Mouse (Mus musculus) telencephalon, adult 2 months (tissue): Measurements from ENCODE around the gene Zdhhc14.

Experiments used
- DNase-seq: peaks from one replicate; pipeline ENCODE4 v3.0.0-alpha.2; 2011; ENCODE audit warnings: low read depth, low spot score

Zdhhc14 gene

DNA sequence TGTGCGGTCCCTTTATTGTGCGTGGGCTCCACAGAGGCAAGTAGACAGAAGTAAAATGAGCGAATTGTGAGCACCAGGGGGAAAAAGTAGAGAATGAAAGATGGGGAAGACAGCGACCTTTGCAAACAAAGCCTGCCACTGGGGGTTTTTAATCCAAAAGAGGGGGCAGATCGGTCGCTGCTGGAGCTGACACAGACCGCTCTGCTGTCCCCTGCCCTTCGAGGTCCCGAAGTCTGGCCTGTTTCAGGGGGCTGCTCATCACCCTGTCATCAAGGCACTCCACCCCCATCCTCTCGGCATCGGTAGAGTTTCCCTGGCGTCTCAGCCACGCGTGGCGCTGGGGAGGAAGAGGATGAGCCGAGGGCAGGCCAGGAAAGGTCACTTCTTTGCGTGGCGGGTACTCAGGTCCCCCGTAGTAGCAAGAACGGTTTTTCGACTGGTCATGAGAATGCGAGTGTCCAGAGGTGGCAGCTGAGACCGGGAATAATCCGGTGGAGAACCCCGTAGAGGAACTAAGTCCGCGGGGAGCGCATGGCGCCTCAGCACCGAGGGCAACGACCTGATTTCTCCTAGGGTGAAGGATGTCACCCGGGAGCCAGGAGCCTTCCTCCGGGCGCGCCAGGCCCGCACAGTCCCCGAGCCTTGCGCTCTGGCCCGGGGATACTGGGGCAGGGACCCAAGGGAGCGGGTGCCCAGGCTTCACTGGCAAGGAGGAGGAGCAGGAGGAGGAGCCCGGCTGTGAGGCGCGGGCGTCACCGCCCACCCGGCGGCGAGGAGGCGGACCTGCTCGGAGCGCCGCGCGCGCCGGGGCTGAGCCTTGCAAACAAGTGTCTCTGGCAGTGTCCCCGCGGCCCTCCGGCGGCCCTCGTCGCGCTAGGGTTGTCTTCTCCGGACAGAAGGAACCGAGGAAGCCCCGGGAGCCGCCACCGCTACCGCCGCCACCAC, at the start of gene Zdhhc14:
Gene Zdhhc14 (plus strand): TSS at position 757 of the 945 bp plus-strand sequence.
- DNase-seq = peak; percentile 86

DNA sequence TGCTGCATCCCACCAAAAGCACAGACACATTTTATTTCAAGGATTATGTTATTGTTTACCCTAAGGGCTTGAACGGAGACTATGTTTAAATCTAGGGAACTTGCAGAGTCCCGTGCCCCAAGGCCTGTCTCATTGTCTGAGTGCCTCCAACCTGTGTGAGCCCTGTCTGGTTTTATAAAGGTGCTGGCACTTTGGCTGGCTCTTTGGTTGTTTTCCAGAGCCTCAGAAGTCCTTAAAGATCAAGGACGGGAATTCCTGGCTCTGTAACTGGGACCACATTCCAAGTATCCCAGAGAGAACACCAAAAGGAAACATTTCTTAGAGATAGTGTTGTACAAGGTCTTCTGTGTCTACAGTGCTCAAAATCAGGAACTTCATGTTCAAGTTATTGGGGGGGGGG, 49.1 kb upstream of the Zdhhc14 start:
- no peak for DNase-seq

DNA sequence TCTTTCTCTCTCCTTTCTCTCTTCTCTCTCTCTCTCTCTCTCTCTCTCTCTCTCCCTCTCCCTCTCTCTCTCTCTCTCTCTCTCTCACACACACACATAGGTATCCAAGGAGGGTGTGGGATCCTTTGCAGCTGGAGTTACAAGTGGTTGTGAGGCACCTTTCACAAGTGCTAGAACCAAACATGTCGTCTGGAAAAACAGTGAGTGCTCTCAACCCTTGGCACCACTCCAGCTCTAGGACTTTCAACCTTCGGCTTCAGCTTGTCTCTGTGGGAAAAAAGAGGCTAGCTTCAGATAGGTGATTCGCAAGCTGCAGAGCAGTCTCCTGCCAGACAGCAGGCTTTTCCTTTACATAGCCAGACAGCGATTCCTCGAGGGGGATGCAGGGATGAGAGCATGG, 48.6 kb upstream of the Zdhhc14 start:
- DNase-seq = no peak

DNA sequence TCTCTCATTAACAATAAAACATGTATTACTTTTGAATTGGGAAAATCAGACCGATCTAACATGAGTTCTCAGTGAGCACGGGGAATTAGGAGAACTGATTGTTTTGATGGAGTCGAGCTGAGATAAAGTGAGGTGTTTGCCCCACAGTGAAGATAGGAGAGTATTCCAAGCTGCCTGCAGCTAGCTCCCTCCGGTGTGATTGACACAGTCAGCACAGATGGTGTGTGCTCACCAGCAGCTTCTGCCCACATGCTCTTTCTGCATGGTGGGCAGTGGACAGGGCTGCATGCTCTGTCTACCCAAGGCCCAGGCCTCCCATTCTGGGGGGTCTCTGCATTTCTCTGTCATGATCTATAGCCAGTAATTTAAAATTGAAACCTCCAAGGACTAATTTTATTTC, 38.7 kb upstream of the Zdhhc14 start:
- DNase-seq = no peak

DNA sequence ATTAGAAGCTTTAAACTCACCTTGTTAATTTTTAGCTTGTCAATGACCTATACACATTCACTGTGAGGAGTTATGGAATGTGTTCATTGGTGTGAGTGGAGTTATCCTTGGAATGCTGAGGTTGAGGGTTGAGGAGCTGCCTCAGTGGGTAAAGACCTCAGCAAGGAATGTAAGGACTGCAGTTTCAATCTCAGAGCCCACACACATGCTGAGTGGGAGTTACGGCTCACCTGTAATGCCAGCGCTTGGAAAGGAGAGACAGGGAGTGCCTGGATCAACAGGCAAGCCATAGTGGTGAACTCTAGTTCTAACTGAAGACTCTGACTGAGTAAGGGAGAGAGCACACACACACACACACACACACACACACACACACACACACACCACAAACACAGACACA, 28.4 kb upstream of the Zdhhc14 start:
- no peak for DNase-seq

DNA sequence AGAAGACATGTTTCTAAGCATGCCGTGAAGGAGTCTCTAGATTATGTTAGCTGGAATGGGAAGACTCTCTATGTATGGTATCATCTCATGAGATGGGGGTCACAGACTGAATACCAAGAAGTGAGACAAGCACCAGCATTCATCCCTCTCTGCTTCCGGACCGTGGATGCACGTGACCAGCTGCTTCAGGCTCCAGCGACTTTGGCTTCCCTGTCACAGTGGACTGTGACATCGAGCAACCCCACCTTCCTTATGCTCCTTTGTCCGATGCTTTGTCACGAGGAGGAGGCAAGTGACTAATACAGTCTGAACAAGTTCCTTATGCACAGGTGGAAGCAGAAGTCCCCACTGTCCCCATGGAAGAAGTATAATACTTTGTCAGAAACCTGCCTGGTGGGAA, 25.6 kb upstream of the Zdhhc14 start:
- no peak for DNase-seq

DNA sequence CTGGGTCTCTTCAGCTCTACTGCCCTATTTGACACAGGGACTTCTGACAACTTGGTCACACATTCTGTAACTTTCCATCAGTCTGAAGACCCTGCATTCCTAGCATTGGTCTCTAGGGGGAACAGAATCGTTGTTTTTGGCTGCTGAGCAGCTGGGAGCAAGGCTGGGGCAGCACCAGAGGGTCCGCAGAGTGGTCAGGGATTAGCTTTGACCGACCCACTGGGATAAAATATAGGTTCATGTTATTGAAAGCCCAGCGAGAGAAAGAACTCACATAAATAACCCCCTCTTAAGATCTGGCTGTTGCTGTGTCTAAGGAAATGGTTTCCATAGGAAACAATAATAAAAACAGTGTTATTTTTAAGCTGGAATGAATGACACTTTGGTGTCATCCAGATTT, 25.2 kb upstream of the Zdhhc14 start:
- no peak for DNase-seq

DNA sequence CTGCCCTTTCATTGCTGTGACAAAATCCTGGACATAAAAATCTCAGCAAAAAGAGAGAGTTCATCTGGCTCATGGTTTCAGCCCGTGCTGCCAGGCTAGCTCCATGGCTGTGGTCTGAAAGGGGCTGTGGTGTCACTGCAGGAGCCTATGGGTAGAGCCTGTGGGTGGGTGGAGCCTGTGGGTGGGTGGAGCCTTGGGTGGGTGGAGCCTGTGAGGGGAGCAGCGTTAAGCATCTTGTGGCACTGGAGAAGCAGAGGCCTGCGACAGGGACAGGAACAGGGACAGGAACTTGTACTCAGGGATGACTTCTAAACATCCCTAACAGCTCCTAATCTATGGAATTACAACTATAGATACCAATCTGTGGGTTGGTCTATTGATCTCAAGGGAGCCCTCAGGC, 20.1 kb upstream of the Zdhhc14 start:
- no peak for DNase-seq

DNA sequence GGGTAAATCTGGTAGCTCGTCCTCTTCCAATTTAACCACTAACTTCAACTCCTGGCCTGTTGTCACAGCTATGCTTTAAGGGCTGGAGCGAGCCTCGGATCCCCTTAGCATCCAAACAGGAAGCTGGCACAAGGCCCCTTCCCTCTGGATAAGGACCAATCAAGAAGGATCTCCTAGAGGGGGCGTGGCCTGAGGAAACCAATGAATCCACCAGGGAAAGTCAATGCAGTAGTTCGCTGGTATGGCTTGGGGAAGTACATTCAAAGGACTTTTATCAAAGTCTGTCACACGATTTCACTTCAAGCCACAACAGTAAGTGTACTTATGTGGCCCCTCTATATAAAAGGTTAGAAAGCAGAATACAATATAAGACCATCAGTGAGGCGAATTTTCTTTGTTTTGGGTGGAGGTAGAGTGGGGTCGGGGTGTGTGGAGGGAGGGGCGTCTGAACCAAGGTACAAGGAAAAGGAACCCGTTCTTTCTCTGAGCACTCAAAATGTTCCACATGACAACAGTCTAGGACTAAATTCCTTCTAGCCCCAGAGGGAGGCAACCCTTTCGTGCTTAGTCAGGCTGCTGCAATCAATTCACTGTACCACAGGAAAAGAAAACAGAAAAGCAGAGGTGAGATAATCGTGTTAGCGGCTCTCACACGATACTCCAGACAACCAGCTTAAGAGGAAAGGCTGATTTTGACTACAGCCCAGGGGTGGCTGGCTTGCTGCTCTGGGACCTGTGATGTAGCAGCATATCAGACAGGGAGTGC, 16.2 kb upstream of the Zdhhc14 start:
- no peak for DNase-seq

DNA sequence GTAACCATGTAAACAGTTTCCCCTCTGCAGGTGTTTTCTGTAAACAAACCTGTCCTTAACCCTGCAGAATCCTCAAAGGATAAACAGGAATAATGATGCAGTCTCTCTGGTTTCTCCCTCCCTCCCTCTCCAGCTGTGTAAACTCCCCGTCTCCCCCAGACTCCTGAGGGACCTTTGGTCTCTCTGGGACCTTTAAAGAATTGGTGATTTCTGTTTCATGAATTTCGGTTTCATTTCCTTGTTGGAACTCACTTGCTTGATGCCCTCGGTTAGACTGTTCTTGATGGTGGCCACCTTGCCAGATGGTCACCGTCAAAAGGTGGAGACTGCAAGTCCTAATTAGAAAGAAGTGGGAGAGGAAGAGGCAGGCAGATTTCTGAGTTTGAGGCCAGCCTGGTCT, 8.9 kb upstream of the Zdhhc14 start:
- DNase-seq = no peak

DNA sequence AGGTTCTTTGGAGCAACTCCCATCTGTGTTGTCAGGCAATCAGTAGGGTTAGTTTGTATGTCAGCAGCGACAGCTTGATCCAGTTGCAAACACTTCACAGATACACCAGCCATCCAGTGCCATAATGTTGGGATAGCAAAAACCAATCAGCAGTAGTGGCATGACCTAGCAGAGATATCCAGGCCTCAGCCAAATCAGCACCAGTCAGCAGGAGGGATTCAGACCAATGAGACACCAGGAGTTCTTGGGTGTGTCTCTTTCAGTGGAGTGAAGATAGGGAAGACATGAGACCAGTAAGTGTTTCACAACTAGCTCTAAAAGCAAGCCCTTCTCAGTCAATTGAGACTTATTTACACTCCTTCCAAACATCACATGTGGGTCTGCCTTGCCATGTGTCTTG, 7.7 kb upstream of the Zdhhc14 start:
- DNase-seq = no peak

DNA sequence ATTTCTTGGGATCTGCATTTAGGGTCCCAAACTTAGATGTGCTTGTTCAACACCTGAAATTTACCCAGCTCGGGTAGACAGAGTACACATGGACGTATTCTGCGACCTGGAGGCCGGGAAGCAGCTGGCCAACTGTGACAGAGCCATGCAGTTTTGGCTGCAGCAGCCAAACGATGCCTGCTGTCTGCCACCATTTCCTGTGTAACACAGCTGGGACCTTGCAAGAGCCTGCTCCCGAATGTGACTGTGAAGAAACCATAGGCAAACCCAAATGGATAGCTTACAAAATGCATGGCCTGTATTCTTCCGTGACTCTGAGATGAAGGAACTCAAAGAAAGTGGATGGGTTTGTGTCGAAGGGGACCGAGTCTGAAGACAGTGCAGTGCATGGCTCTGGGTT, 4.2 kb upstream of the Zdhhc14 start:
- no peak for DNase-seq

DNA sequence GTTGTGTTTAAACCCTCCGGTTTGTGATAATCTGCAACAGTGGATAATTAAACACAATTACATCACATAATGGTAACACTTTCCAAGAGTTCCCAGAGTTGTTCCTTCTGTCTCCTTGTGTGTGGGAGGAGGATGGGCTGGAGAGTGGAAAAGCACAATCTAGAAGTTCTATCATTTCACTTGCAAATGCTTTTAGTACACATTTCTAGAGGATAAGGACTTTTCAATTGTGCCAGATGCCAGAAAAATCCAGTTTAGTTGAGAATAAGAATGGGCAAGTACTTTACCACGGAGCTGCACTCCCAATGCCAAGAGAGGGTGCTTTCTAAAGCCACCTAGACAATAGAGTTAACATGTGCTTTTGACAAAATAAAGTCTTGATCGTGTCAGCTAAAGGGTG, 2.0 kb upstream of the Zdhhc14 start:
- DNase-seq = peak; percentile 33

DNA sequence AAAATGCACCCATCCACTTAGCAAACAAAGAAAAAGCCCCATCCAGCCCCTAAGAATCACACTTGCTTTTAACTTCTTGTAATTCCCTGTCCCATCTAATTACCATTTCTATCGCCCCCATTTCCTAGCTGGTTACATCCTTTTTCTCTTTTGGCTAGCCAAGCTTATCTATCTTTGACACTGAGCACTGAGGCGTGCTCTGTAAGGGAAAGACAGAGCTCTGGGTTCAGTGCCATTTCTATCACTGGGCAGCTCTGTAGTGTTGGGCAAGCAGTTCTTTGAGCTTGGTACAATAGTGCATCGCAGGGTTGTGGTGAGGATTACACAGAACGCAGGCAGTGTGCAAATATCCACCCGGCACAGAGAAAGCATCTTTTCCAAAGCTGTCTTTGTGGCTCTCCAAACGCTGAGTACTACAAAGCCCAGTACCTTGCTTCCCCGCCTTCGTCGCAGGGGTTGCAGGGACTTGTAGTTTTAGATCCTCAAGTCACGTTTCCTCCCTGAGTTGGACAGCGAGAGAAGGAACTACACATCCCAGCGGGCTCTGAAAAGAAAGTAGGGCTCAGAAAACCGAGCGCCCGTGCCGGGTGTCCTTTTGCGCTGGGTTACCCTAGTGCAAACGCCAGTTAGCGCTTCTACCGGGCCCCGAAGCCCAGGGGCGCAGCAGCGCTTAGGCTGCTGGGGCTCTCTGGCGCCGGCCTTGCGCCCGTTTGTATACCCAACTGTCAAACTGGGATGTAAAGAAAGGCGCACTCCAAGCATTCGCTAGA, 1.1 kb upstream of the Zdhhc14 start:
- DNase-seq = peak; percentile 99

DNA sequence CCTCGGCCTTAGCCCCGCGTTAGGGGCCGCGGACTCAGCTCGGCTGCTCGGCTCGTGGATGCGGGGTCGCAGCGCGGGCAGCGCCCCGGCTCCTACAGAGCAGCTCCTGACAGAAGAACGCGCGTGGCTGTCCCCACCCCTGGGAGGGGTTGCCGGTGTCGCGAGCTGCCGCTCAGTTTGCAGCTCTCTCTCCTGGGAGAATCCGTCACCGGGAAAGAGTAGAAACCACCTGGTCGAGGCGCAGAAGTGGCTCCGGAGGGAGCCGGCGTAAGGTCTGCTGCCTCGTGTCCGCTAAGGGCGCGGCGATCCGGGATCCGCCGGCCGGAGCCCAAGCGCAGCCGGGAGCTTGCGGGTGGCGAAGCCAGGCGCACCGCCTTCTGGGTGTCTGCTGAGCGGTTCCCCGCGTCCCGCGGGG, 396 bp downstream of the Zdhhc14 start:
- no peak for DNase-seq

DNA sequence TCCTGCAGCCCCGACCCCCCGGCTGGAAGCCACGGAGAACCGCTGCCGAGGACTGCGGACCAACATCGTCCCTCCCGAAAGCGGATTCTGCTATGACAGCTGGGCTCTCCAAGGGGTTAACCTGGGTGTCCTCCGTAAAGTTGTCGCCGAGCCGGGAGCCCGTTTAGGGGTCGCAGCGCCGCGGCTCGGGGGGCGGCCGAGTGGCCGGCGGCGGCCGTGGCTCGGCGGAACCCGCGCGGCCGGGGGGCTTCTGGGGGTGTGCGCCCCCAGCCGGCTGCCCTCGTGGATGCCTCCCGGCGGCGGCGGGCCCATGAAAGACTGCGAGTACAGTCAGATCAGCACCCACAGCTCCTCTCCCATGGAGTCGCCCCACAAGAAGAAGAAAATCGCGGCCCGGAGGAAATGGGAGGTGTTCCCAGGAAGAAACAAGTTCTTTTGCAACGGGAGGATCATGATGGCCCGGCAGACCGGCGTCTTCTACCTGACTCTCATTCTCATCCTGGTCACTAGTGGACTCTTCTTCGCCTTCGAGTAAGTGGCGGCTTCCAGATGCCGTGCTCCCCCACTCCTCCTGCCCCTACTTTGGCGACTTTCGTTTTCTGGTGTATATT, 909 bp downstream of the Zdhhc14 start:
- DNase-seq = no peak

DNA sequence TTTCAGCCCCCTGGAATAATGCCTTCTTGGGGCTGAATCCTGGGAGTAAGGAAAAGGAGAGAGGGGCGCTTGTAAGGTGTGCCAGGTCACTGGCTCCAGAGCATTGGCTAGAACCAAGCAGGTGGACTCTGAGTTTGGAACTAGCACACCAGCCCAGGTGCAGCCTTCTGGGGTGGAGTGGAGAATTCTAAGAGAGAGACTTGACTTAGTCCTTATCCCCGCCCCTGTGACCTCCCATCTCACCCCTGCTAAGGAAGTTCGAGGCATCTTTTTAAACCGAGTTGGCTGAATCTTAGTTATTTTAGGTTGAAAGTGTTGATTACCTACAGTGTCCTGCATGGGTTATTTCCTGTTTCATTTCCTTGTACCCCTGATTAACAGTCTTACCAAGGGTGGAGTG, 1.5 kb downstream of the Zdhhc14 start:
- DNase-seq = no peak

DNA sequence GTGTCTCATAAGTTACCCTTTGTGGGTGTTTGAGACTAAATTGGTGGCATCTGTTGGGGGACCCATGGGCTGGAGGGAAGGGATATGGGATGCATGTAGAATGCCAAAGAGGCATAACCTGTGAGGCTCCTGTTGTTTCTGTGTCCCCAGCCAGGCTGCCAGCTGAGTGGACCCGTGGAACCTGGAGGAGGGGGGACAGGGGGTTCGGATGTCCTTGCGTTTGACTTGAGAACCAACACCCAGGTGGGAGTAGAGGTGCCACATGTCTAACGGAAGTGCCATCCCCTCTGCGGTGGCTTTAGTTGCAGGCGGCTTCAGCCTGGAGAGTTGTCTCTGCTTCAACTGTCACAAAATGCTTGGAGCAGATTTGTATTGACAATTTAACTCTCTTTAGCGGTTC, 2.5 kb downstream of the Zdhhc14 start:
- no peak for DNase-seq

DNA sequence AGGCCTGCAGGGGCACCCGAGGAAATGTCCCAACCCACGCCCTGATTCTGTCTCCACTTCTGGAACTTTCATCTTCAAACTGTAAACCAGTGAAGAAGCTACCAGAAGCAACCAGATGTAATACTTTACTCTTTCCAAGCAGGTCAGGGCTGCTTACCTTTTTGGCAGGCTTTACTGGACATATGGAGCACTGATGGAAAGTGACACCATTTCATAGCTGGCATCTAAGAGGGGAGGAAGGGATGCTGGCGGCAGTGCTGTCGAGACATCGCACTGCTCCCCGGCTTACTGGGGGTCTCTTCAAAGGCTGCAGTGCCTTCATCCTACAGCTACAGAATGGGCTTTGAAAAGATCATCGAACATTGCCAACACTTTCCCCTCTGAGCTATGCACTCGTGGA, 5.3 kb downstream of the Zdhhc14 start:
- DNase-seq = no peak

DNA sequence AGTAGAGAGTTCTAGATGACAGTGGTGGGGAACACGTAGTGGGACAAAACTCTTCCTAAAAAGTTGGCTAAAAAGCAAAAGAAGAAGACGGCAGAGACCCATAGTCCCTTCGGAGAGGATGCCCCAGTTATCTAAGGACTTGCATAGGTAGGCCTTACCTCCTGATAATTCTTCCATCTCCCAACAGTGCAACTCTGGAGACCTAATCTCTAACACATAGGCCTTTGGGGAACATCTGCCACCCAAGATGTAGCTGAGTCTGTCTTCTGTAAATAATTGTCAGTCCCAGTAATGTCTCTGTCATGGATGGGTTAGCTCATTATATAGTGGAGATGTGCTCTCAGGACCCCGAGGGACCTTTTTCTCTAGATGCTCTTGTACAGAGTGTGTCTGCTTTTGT, 6.6 kb downstream of the Zdhhc14 start:
- DNase-seq = no peak

DNA sequence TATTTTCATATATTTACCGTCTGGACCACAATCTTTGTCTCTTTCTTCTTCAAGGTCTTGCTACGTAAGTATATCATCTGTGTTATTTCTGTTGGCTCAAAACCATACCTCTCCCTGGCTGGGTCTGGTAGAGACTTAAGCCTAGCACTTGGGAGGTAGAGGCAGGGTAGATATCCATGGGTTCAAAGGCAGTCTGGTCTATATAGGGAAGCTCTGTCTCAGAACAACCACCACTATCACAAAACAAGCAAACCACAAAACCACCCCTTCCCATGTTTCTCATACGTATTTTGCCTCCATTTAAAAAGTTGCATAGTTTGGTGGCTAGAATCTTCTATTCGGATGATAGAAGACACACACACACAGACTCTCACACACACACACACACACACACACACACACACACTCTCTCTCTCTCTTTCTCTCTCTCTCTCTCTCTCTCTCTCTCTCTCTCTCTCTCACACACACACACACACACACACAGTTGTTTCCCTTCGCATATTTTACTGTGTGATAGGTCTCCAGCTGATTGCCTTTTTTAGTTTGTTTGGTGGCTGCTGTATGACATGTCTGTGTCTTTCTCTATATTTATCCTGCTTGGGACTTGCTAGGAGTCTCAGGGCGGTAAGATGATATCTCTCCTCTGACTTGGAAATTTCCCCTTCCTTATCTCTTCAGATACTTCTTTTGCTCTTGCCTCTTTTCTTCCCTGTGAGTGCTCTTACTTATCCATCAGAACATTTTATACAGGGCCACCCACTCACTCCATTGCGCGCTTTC, 11.8 kb downstream of the Zdhhc14 start:
- DNase-seq = no peak
